9 mouse cellular contexts compared by ENCODE assay signal in the genomic region with DNA sequence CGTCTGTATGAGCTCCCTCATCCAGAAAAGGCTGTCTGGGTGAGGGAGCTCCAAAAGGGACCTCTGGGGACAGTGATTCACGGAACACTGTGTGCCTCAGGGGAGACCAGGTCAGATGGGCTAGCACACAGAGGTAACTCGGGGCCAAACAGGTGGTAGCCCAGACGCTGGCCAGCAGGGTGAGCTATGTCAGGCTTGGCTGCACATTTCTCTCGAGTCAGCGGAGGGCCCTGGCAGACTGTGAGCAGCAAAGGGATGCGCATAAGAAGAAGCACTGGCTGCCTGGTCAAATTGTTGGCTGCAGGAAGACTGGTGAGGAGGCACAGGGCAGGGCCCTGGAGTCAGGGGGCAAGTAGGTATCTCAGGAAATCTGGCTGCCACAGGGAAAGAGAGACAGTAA. TPM values are rescaled to one million over a fixed set of nuclear protein-coding genes. Genes with fewer than 3 reads are reported as not detected.
DNase-seq lines count a peak whose midpoint lies in the region; ATAC-seq and TF ChIP-seq lines count a peak whose summit lies in the region.
"Had no signal": no experiment of that assay in that cellular context is flagged by ENCODE, and none has a peak within 500 bp of the region (broad histone marks: within the 10 kb centered on the region; RNA-seq: fewer than 3 reads in every experiment).

No protein-coding gene starts in this region.

- peak; percentile 97 for TF ChIP-seq EP300 in heart, adult 2 months (IDR thresholded peaks at IDR 0.05; ENCODE audit: insufficient read depth, low read depth, low read length)
- no peak for TF ChIP-seq EP300 in ES-Bruce4 (IDR thresholded peaks at IDR 0.05; ENCODE audit: insufficient read depth, low read depth, low read length)

- intact Hi-C loops in heart, adult 2 months (cut with DNase I): no loop called here

- no peaks in the 10 kb centered on the region for H3K27me3 ChIP-seq in heart, adult 2 months (ENCODE audit: control insufficient read depth, insufficient read depth, low read length)
- H3K27me3 ChIP-seq in heart, embryonic 11.5 days (ENCODE audit: control insufficient read depth, insufficient read depth, low read length): peaks cover 14% of the 10 kb centered on the region
- no peaks in the 10 kb centered on the region for H3K27me3 ChIP-seq in ES-Bruce4 (ENCODE audit: control insufficient read depth, insufficient read depth, low read length, poor library complexity, severe bottlenecking)
- H3K27me3 ChIP-seq in hindbrain, embryonic 10.5 days (ENCODE audit: insufficient read depth, poor library complexity, severe bottlenecking): peaks cover 23% of the 10 kb centered on the region

- H3K36me3 ChIP-seq in heart, adult 2 months (ENCODE audit: control insufficient read depth, insufficient read depth, low read length): no peaks in the 10 kb centered on the region
- H3K36me3 ChIP-seq in heart, embryonic 11.5 days (ENCODE audit: control insufficient read depth, insufficient read depth, low read length): no peaks in the 10 kb centered on the region
- peaks cover 7% of the 10 kb centered on the region; the same call in 1 of the 2 replicates for H3K36me3 ChIP-seq in ES-Bruce4 (ENCODE audit: control insufficient read depth, insufficient read depth, low read length, poor library complexity, severe bottlenecking)
- no peaks in the 10 kb centered on the region for H3K36me3 ChIP-seq in hindbrain, embryonic 10.5 days
- H3K36me3 ChIP-seq: limb, embryonic 12.5 days had no signal

- H3K4me1 ChIP-seq in heart, adult 2 months (ENCODE audit: control insufficient read depth, insufficient read depth, low read length): peaks cover 1% of the 10 kb centered on the region
- H3K4me1 ChIP-seq in heart, embryonic 11.5 days (ENCODE audit: control insufficient read depth, insufficient read depth, low read length): no peaks in the 10 kb centered on the region
- H3K4me1 ChIP-seq in ES-Bruce4 (ENCODE audit: control insufficient read depth, insufficient read depth, low read length): no peaks in the 10 kb centered on the region
- peaks cover 13% of the 10 kb centered on the region for H3K4me1 ChIP-seq in hindbrain, embryonic 10.5 days (replicated peaks)

- peak; percentile 47 for TF ChIP-seq CTCF in heart, adult 2 months (IDR thresholded peaks at IDR 0.05)
- peak; percentile 30 for TF ChIP-seq CTCF in ES-Bruce4 (IDR thresholded peaks at IDR 0.05; ENCODE audit: low read depth, low read length)

- no peak for ATAC-seq in heart, embryonic 11.5 days (replicated peaks; ENCODE audit: insufficient number of reproducible peaks, low FRiP score, low TSS enrichment)
- ATAC-seq in megakaryocyte-erythroid progenitor cell, adult 5-6 weeks (replicated peaks; ENCODE audit: low FRiP score, low TSS enrichment, poor library complexity, severe bottlenecking): no peak

- H3K27ac ChIP-seq in heart, adult 2 months: peak overlapping the region; percentile 83
- no peak overlapping the region for H3K27ac ChIP-seq in heart, embryonic 11.5 days (ENCODE audit: low read depth, low read length)
- H3K27ac ChIP-seq in ES-Bruce4 (ENCODE audit: insufficient read depth, low read length): no peak overlapping the region
- H3K27ac ChIP-seq in hindbrain, embryonic 10.5 days: no peak overlapping the region
- H3K27ac ChIP-seq: limb, embryonic 12.5 days had no signal

- H3K9ac ChIP-seq in heart, adult 2 months (ENCODE audit: low read depth, low read length): no peak overlapping the region
- no peak overlapping the region for H3K9ac ChIP-seq in heart, embryonic 11.5 days (ENCODE audit: low read depth, low read length)
- no peak overlapping the region for H3K9ac ChIP-seq in ES-Bruce4 (ENCODE audit: low read depth, poor library complexity, severe bottlenecking)
- H3K9ac ChIP-seq: limb, embryonic 12.5 days had no signal

- no peaks in the 10 kb centered on the region for H3K9me3 ChIP-seq in heart, embryonic 11.5 days (replicated peaks; ENCODE audit: control insufficient read depth, low read length)
- H3K9me3 ChIP-seq in ES-Bruce4 (replicated peaks; ENCODE audit: control insufficient read depth, insufficient read depth, low read length, poor library complexity, severe bottlenecking): no peaks in the 10 kb centered on the region
- peaks cover 7% of the 10 kb centered on the region; the same call in 1 of the 2 replicates for H3K9me3 ChIP-seq in hindbrain, embryonic 10.5 days
- H3K9me3 ChIP-seq: limb, embryonic 12.5 days had no signal

- no peak overlapping the region for H3K4me3 ChIP-seq in heart, adult 2 months
- H3K4me3 ChIP-seq in heart, embryonic 11.5 days (ENCODE audit: low read depth, low read length): no peak overlapping the region
- no peak overlapping the region for H3K4me3 ChIP-seq in ES-Bruce4 (ENCODE audit: low read depth, low read length)
- no peak overlapping the region for H3K4me3 ChIP-seq in hindbrain, embryonic 10.5 days
- H3K4me3 ChIP-seq: limb, embryonic 12.5 days had no signal

- no peaks in the 10 kb centered on the region for H3K79me2 ChIP-seq in heart, adult 2 months (replicated peaks; ENCODE audit: control insufficient read depth, insufficient read depth, low read length)

- H3K4me2 ChIP-seq in heart, embryonic 11.5 days: no peak overlapping the region
- H3K4me2 ChIP-seq: limb, embryonic 12.5 days had no signal

- 33% methylated on average over 7 of the region's 7 CpGs for WGBS in heart, adult 2 months
- 35% methylated on average over 7 of the region's 7 CpGs for WGBS in heart, embryonic 11.5 days (ENCODE audit: insufficient replicate concordance)
- 27% methylated on average over 7 of the region's 7 CpGs for WGBS in hindbrain, embryonic 10.5 days

- DNase-seq in heart, adult 2 months: peak; percentile 64 to 83
- DNase-seq in cerebellum, postnatal 10 days: peak; percentile 91 to 93
- peak; percentile 65 to 80 for DNase-seq in kidney, adult 8-10 months
- DNase-seq in layer of hippocampus, adult 9-11 months: no peak
- DNase-seq in hindbrain, embryonic 10.5 days (ENCODE audit: low spot score): no peak

- peak; percentile 25; the same call in 1 of the 2 replicates for TF ChIP-seq POLR2A in heart, adult 2 months (IDR thresholded peaks at IDR 0.05; ENCODE audit: insufficient read depth, low read depth, low read length)
- TF ChIP-seq POLR2A in ES-Bruce4 (IDR thresholded peaks at IDR 0.05; ENCODE audit: insufficient read depth, low read length): no peak

RNA-seq across cellular contexts. Expression of gene Chac1, which starts 4.6 kb away (rescaled TPM):
- 10 to 100 TPM in 1 of 2 experiments, 1 to 10 TPM in 1; 5.6 to 13.7 TPM for total RNA-seq in heart, adult 2 months (2021)
- polyA plus RNA-seq in heart, adult 2 months (2012; rRNA removed): 6.2 and 8.1 TPM in 2 replicates
- polyA plus RNA-seq in heart, embryonic 11.5 days (2014; fragmentation: Nextera tagmentation; extraction: Ambion mirVana): 0.35 and 0.74 TPM in 2 replicates
- 3.6 and 3.8 TPM in 2 replicates for polyA plus RNA-seq in ES-Bruce4 (2011; ENCODE audit: insufficient read depth, insufficient read length, low read depth, missing spikeins)
- not detected in 2 replicates for total RNA-seq in megakaryocyte-erythroid progenitor cell, adult 5-6 weeks (2014; fragmentation: Nextera tagmentation)
- total RNA-seq in megakaryocyte-erythroid progenitor cell, adult 5-6 weeks (2017): not detected in 2 replicates
- polyA plus RNA-seq in hindbrain, embryonic 10.5 days (2016; fragmentation: Nextera tagmentation; extraction: Ambion mirVana): 0.67 and 0.81 TPM in 2 replicates

RNA-seq across cellular contexts. Expression of gene Dll4, which starts 30.1 kb away (rescaled TPM):
- total RNA-seq in heart, adult 2 months (2021): 10 to 100 TPM; 13.7 to 15.8 TPM
- polyA plus RNA-seq in heart, adult 2 months (2012; rRNA removed): 22.0 and 35.8 TPM in 2 replicates
- 3.7 and 5.0 TPM in 2 replicates for polyA plus RNA-seq in heart, embryonic 11.5 days (2014; fragmentation: Nextera tagmentation; extraction: Ambion mirVana)
- 0.18 TPM in 1 of 2 replicates, not detected in the other for polyA plus RNA-seq in ES-Bruce4 (2011; ENCODE audit: insufficient read depth, insufficient read length, low read depth, missing spikeins)
- total RNA-seq in megakaryocyte-erythroid progenitor cell, adult 5-6 weeks (2014; fragmentation: Nextera tagmentation): not detected in 2 replicates
- total RNA-seq in megakaryocyte-erythroid progenitor cell, adult 5-6 weeks (2017): not detected in 2 replicates
- polyA plus RNA-seq in hindbrain, embryonic 10.5 days (2016; fragmentation: Nextera tagmentation; extraction: Ambion mirVana): 4.7 and 5.8 TPM in 2 replicates

Comparison
In these comparisons a context has a peak if more than half of its experiments do, and no peak if none do; other contexts are left out.
1. DNase-seq: peak in heart, adult 2 months (2 of 2), cerebellum, postnatal 10 days (2 of 2) and kidney, adult 8-10 months (2 of 2); none in layer of hippocampus, adult 9-11 months (single experiment) and hindbrain, embryonic 10.5 days (single experiment).